Mouse (Mus musculus) neural tube, embryonic 15.5 days (tissue): ENCODE results near the gene Slc35g2. TPM values are rescaled to one million over a fixed set of nuclear protein-coding genes. Genes with fewer than 3 reads are reported as not detected.

Experiments used
- ATAC-seq: fragments of 200-750 bp; cut with Nextera tagmentation; 2 replicates; pipeline ENCODE4 v1.8.0; 2017; ENCODE audit warnings: mild to moderate bottlenecking, moderate TSS enrichment, moderate library complexity; ENCODE audit not compliant: low FRiP score
- H3K27ac ChIP-seq: fragments of 300-500 bp; sonication (generic); replicated peaks from 2 replicates; pipeline ENCODE4 v1.5.1; 2015; ENCODE audit warnings: mild to moderate bottlenecking, inconsistent platforms
- H3K27me3 ChIP-seq: fragments of 300-500 bp; sonication (generic); replicated peaks from 2 replicates; pipeline ENCODE4 v1.6.1; 2015; ENCODE audit warnings: inconsistent platforms
- H3K36me3 ChIP-seq: fragments of 300-500 bp; sonication (generic); 2 replicates; pipeline ENCODE4 v1.6.1; 2015; ENCODE audit warnings: inconsistent platforms
- H3K4me1 ChIP-seq: fragments of 300-500 bp; sonication (generic); 2 replicates; pipeline ENCODE4 v1.6.1; 2015; ENCODE audit warnings: inconsistent platforms
- H3K4me2 ChIP-seq: fragments of 300-500 bp; sonication (generic); 2 replicates; pipeline ENCODE4 v1.6.1; 2015; ENCODE audit warnings: inconsistent platforms, mild to moderate bottlenecking, moderate library complexity
- H3K4me3 ChIP-seq: fragments of 300-500 bp; sonication (generic); replicated peaks from 2 replicates; pipeline ENCODE4 v1.5.1; 2015; ENCODE audit warnings: mild to moderate bottlenecking, inconsistent platforms
- H3K9ac ChIP-seq: fragments of 300-500 bp; sonication (generic); replicated peaks from 2 replicates; pipeline ENCODE4 v1.6.1; 2015; ENCODE audit warnings: mild to moderate bottlenecking, inconsistent platforms
- H3K9me3 ChIP-seq: fragments of 300-500 bp; sonication (generic); replicated peaks from 2 replicates; pipeline ENCODE4 v1.6.1; 2016; ENCODE audit warnings: inconsistent platforms
- WGBS: fragments of 180-500 bp; shearing (Covaris S2); methylation state at CpG from one replicate; pipeline ENCODE4 v1.1.7; 2015; ENCODE audit warnings: mixed read lengths; 5-methylcytosine and 5-hydroxymethylcytosine counted together
- polyA plus RNA-seq: library from polyadenylated mRNA; unstranded; fragments of >200 nt; fragmentation: Nextera tagmentation; extraction: Ambion mirVana; gene quantifications from 2 replicates; pipeline ENCODE4 v1.2.1, GENCODE M21; 2015

Gene Slc35g2
- polyA plus RNA-seq, 1 experiment from 2014 or later = 27.3 TPM

DNA sequence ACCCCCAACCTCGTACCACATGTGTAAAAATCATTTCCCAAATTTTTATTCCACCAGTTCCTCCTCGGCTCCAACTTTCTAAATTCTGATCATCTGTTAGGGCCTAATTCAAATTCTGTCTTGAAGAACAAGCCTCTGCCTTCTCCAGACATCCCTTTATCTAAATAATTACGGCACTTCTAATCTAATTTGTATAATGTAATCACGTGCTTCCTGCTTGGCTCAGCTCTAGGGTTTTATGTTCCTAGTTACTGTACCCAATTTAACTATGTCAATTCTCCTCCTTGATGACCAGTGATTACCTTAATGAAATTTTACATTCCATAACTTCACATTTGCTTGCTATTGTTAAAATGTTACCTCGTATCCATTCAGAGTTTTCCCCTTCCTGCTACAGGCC lies 15.2 kb downstream of the Slc35g2 start:
- Histone ChIP-seq H3K27ac (no peak overlapping the region), H3K4me1 (no peaks in the 10 kb centered on the region), H3K4me3 (no peak overlapping the region), H3K9ac (no peak overlapping the region), H3K9me3 (no peaks in the 10 kb centered on the region), H3K36me3 (peaks cover 14% of the 10 kb centered on the region), H3K27me3 (no peaks in the 10 kb centered on the region), H3K4me2 (no peak overlapping the region)
- WGBS = 70% methylated on average over 5 of the region's 5 CpGs
- no peak for ATAC-seq

DNA sequence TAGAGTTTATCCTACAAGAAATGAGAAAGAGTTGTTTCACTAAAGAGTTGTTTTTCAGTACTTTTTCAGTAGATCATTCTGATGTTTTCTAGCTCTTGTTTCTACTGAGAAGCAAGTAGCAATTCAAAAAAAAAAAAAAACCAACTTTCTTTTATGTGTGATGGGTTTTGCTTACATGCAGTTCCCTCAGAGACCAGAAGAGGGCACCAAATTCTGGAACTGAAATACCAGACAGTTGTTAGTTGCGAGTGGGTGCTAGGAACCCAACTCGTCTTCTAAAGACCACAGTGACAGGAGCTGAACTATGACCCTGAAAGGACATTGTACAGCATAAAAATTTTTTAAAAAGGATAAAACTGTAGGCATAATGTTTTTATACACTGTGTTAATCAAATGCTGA lies 22.6 kb downstream of the Slc35g2 start:
- ATAC-seq = no peak
- 96% methylated on average over 2 of the region's 2 CpGs for WGBS

DNA sequence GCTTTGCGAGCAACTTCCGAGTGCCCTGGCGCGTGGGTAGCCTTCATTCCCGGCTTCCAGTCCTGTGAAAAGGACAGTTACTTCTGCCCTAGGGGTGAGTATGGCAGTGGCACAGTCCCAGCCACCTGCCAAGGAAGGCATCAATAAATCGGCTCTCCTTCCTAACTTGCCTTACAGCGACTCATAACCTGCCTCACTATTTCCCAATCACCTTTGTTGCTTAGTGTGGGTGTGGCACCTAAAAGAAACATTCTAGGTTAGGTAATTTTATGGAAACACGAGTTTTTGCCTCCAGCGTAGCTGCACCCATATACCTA lies 24.3 kb downstream of the Slc35g2 start:
- Histone ChIP-seq H3K9ac (peak overlapping the region; percentile 74), H3K27ac (peak overlapping the region; percentile 96), H3K27me3 (no peaks in the 10 kb centered on the region), H3K4me1 (peaks cover 25% of the 10 kb centered on the region), H3K36me3 (peaks cover 19% of the 10 kb centered on the region), H3K9me3 (peaks cover 7% of the 10 kb centered on the region; the same call in 1 of the 2 replicates), H3K4me2 (peak overlapping the region; percentile 83), H3K4me3 (peak overlapping the region; percentile 95)
- WGBS = 8% methylated on average over 9 of the region's 9 CpGs
- ATAC-seq = peak; percentile 27; the same call in 1 of the 2 replicates

More for the DNA sequence above, 22.6 kb downstream of the Slc35g2 start:
- no peak overlapping the region for H3K4me2 ChIP-seq
- peaks cover 7% of the 10 kb centered on the region; the same call in 1 of the 2 replicates for H3K9me3 ChIP-seq
- no peak overlapping the region for H3K9ac ChIP-seq
- H3K4me3 ChIP-seq = no peak overlapping the region
- H3K27me3 ChIP-seq = no peaks in the 10 kb centered on the region
- H3K27ac ChIP-seq = no peak overlapping the region
- H3K36me3 ChIP-seq = peaks cover 29% of the 10 kb centered on the region
- peaks cover 24% of the 10 kb centered on the region for H3K4me1 ChIP-seq

DNA sequence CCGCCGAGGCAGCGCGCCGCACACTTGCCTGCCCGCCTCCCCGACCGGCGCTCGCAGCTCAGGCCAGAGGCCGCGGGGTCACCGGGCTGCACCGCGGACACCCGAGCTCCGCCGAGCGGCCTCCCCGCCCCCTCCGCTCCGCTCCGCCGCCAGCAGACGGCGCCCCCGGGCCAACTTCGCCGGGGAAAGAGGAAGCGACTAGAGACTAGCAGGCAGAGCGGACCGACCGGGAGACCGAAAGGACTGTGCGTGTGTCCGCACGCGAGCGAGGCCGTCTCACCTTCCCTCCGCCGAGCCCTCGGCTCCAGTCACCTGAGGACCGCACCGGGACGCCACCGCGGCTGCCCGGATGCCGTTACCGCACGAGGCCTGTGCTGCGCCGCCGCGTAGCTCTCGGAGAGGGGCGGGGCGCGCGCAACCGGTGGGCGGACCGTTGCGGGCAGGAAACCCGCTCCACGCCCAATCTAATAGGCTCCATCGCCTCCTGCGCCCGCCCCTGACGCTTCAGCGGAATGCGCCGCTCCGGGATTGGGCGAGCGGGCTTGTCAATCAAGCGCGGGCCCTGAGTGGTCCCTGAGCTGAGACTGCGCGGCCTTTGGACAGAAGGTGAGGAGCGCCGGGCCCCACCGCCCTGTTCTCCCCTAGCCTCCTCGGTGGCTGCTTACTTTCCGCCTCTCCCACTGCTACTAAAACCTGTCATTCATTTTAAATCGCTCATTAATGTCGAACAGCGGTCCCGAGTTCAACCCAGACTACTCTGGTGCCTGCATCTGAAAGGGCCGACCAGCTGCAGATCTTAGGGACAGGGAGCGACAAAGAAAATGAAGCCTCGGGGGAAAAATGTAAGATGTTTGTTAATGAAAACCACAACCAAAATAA lies 24.9 kb downstream of the Slc35g2 start, which contains the start of gene Nck1:
Gene Nck1 (minus strand): TSS at position 420 of the 879 bp plus-strand sequence.
- ATAC-seq = peak; percentile 100
- Histone ChIP-seq H3K4me3 (peak within 1 kb of the TSS; percentile 95), H3K4me2 (peak within 1 kb of the TSS; percentile 83), H3K9ac (peak within 1 kb of the TSS; percentile 89), H3K27me3 (no peaks in the 10 kb centered on the region), H3K9me3 (peaks cover 7% of the 10 kb centered on the region; the same call in 1 of the 2 replicates), H3K4me1 (peaks cover 25% of the 10 kb centered on the region), H3K36me3 (peaks cover 16% of the 10 kb centered on the region), H3K27ac (peak within 1 kb of the TSS; percentile 96)
- 0% methylated on average over 87 of the region's 93 CpGs for WGBS

DNA sequence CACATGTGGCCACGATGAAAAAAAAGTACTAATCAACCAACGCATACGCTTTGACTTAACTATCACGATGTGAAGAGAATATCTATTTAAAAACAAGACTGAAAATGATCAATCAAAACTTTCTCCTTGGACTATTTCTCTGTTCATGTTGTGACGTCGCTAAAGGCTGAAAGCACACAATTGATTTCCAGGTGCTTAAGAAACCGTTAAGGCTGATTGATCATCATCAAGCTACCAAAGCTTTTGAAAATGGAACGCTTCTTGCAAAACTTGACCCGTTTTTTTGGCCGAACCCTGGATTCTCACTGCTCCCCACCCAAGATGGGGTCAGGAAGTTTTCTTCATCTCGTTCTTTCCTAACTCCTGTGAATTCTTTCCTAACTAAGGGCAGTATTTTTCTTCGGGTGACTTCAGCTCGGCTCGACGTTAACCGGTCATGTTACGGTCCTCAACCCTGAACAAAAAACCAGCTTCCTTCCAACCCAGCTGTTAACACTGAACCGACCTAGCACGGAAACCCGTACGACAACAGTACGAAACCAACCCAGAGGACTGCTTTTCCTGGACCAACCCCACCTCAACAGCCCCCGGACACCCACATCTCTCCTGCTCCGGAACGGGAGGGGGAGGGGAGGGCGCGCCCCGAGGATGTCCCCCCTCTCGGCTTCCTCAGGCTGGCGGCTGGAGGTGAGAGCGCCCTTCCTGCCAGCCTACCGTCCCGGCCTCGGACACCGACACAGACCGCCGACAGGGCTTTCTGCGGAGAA lies 25.8 kb downstream of the Slc35g2 start:
- Histone ChIP-seq H3K9ac (peak overlapping the region; percentile 89), H3K9me3 (peaks cover 7% of the 10 kb centered on the region; the same call in 1 of the 2 replicates), H3K4me2 (peak overlapping the region; percentile 83), H3K36me3 (peaks cover 13% of the 10 kb centered on the region), H3K4me1 (peaks cover 25% of the 10 kb centered on the region), H3K27ac (peak overlapping the region; percentile 96), H3K27me3 (no peaks in the 10 kb centered on the region), H3K4me3 (peak overlapping the region; percentile 95)
- peak; percentile 60; the same call in 1 of the 2 replicates for ATAC-seq
- WGBS = 1% methylated on average over 36 of the region's 38 CpGs

DNA sequence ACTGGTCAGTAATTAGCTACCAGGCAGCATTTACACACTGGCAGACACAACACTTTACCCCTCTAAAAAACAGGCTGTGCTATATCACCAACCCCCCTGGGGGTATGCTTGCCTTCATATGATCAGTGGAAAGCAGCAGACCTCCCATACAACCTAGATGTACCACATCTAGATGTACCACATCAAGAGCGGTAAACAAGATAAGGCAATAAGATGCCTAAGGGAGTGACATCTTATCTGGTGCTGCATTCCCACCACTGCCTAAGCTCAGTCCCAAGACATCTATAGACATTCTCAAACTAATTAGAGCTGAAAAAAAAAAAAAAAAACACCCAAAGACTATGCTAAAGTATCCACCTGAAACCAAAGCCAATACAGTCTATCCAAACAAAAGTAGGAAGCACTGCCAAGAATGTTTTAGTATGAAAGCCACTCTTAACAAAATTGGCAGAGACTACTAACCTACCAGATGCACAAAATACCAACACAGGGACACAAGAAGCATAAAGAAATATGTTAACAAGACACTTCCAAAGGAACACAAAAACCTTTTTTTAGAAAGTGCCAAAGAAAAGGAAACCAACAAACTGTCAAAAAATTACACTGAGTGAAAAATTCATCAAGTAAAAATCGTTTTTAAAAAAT lies 35.1 kb downstream of the Slc35g2 start:
- H3K27ac ChIP-seq = no peak overlapping the region
- ATAC-seq = no peak
- H3K4me2 ChIP-seq = no peak overlapping the region
- no peaks in the 10 kb centered on the region for H3K9me3 ChIP-seq
- H3K27me3 ChIP-seq = no peaks in the 10 kb centered on the region
- no peak overlapping the region for H3K4me3 ChIP-seq
- no peak overlapping the region for H3K9ac ChIP-seq
- H3K36me3 ChIP-seq = no peaks in the 10 kb centered on the region
- WGBS = 91% methylated on average over 2 of the region's 2 CpGs
- H3K4me1 ChIP-seq = peaks cover 5% of the 10 kb centered on the region; the same call in 1 of the 2 replicates

DNA sequence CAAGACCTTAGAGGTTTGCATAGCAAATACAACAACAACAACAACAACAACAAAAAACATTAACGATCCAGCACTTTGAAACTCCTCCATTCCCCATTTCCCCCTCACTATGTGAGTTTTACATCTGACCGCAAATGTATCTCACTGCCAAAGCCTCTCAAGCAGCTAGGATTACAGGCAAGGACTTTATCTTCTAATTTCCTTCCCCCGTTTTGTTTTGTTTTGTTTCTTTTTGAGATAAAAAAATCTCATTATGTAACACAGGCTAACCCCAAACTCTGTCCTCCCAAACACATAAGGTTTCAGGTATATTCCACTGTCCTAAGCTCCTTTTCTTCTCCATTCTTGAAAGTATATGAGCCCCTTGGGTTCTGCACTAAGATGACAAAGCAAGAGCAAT lies 36.2 kb downstream of the Slc35g2 start:
- Histone ChIP-seq H3K9ac (no peak overlapping the region), H3K36me3 (no peaks in the 10 kb centered on the region), H3K4me3 (no peak overlapping the region), H3K27ac (no peak overlapping the region), H3K4me1 (peaks cover 5% of the 10 kb centered on the region; the same call in 1 of the 2 replicates), H3K4me2 (no peak overlapping the region), H3K27me3 (no peaks in the 10 kb centered on the region), H3K9me3 (no peaks in the 10 kb centered on the region)
- 92% methylated on average over 3 of the region's 3 CpGs for WGBS
- ATAC-seq = no peak

DNA sequence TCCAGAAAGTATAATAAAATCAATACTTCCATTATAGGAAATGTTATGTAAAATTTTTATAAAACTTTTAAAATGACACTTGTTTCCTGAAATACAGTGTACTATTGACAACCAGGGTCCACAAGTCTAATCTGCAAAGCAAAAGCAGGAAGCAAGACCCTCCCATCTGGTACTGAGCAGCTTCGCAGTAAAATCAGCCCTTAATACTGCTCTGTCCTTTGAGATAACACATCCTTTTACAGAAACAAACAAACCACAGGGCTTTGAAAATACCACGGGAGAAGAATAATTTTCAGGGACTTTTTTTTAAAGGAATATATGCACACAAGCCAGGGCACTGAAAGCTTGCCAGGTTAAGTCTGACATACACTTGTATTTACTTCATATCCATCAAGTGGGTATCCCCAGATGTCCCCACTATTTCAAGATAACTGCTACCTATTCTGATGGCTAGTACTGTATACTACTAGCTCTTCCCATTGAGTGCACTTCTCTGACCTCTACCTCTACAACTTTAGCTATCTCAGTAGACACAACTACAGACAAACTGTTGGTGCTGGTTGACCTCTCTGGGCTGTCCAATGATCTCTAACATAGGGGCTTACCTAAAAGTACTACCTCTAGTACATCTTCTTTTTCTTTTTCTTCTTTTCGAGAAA lies 37.9 kb downstream of the Slc35g2 start:
- Histone ChIP-seq H3K27ac (no peak overlapping the region), H3K4me2 (no peak overlapping the region), H3K27me3 (no peaks in the 10 kb centered on the region), H3K9ac (no peak overlapping the region), H3K4me1 (peaks cover 5% of the 10 kb centered on the region; the same call in 1 of the 2 replicates), H3K9me3 (no peaks in the 10 kb centered on the region), H3K36me3 (no peaks in the 10 kb centered on the region), H3K4me3 (no peak overlapping the region)
- 77% methylated on average over 3 of the region's 3 CpGs for WGBS
- ATAC-seq = no peak

DNA sequence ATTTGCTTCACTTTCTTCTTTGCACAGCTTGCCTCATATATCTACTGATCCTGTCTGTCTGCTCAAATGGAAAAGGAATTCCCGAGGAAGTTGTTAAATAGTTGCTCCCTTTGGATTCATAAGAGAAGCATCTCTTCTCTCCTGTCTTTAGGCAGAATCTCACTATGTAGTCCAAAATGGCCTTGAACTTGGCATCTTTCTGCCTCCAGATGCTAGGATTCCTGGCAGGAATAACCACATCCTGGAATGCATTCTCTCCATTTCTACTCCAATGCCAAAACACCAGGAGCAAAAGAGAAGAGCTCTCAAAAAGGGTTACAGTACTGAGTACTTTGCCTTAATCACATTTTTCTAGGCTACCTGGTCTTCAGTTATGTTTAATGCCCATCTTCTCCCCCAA lies 39.6 kb downstream of the Slc35g2 start:
- H3K9me3 ChIP-seq = no peaks in the 10 kb centered on the region
- no peaks in the 10 kb centered on the region for H3K36me3 ChIP-seq
- no peaks in the 10 kb centered on the region for H3K27me3 ChIP-seq
- H3K9ac ChIP-seq = no peak overlapping the region
- H3K4me2 ChIP-seq = no peak overlapping the region
- WGBS = 42% methylated on average over 1 of the region's 1 CpGs
- H3K4me3 ChIP-seq = no peak overlapping the region
- H3K4me1 ChIP-seq = peaks cover 5% of the 10 kb centered on the region; the same call in 1 of the 2 replicates
- no peak overlapping the region for H3K27ac ChIP-seq
- ATAC-seq = no peak

DNA sequence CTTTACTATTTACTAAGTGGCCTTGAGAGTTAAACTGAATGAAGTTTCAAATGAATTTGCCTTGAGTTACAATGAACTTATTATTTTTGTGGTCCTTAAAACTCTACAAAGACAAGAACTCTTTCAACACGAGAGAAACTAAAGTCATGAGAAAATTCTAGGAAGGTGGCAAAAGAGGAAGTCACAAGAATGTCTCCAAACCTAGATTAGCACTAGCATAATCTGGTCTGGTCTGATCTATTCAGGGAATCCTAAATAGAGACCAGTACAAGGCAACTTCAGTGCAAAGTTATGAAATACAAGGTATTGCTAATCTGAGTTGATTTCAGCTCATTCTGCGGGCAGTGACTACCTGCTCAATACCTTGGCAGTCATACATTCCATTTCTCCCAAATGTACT lies 45.7 kb downstream of the Slc35g2 start:
- H3K36me3 ChIP-seq = no peaks in the 10 kb centered on the region
- H3K4me2 ChIP-seq = no peak overlapping the region
- no peaks in the 10 kb centered on the region for H3K27me3 ChIP-seq
- WGBS = 90% methylated on average over 2 of the region's 2 CpGs
- no peaks in the 10 kb centered on the region for H3K9me3 ChIP-seq
- no peak overlapping the region for H3K4me3 ChIP-seq
- ATAC-seq = no peak
- no peaks in the 10 kb centered on the region for H3K4me1 ChIP-seq
- H3K9ac ChIP-seq = no peak overlapping the region
- no peak overlapping the region for H3K27ac ChIP-seq

DNA sequence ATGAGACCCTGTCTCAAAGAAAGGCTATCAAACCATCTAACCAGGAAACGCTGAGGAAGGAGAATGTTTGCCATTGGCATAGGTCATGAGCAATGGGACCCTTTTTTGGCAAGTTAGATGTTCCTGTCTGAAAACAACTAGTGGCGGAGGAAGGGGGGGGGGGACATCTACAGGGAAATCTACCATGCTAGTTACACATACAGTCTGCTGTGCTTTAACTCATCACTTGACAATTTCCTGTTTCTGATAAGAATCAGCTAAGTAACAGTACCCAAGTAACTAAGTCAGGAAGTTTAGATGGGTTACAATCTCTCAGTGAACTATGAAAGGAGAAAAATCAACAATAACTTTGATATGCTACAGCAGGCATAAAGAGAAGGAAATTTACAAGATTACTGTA lies 48.9 kb downstream of the Slc35g2 start:
- H3K4me1 ChIP-seq = no peaks in the 10 kb centered on the region
- WGBS = 83% methylated on average over 2 of the region's 2 CpGs
- no peak overlapping the region for H3K4me2 ChIP-seq
- no peak overlapping the region for H3K27ac ChIP-seq
- H3K9me3 ChIP-seq = no peaks in the 10 kb centered on the region
- H3K27me3 ChIP-seq = no peaks in the 10 kb centered on the region
- H3K36me3 ChIP-seq = no peaks in the 10 kb centered on the region
- ATAC-seq = no peak
- no peak overlapping the region for H3K9ac ChIP-seq
- no peak overlapping the region for H3K4me3 ChIP-seq
